Mouse (Mus musculus): Measurements from ENCODE around the gene 6030408B16Rik. TPM values are rescaled to one million over a fixed set of nuclear protein-coding genes. Genes with fewer than 3 reads are reported as not detected.

The 6030408B16Rik gene
- total RNA-seq, 2 experiments from 2014 or later = not detected

GRCm38 (mm10) chr15:101336474-101337174 is 43.6 kb downstream of the 6030408B16Rik start:
- no peak for ATAC-seq (replicated peaks; ENCODE audit: low FRiP score, poor library complexity, severe bottlenecking)

GRCm38 (mm10) chr15:101338359-101338758 is 45.3 kb downstream of the 6030408B16Rik start:
- no peak for ATAC-seq (replicated peaks; ENCODE audit: low FRiP score, poor library complexity, severe bottlenecking)

- ATAC-seq (replicated peaks; ENCODE audit: low FRiP score, poor library complexity, severe bottlenecking) = no peak; the same call in 1 of the 2 replicates
These were observed 46.5 kb downstream of the 6030408B16Rik start for GRCm38 (mm10) chr15:101339537-101339936.

- no peak for ATAC-seq (replicated peaks; ENCODE audit: low FRiP score, poor library complexity, severe bottlenecking)
These were observed 48.9 kb downstream of the 6030408B16Rik start for GRCm38 (mm10) chr15:101341797-101342515.

Other genes starting within 250 kb of the 6030408B16Rik start
- not detected in 2 replicates for gene Gm47841, start 245.8 kb upstream of the 6030408B16Rik start, total RNA-seq (2015; ENCODE audit: low replicate concordance)
- gene Gm47841, start 245.8 kb upstream of the 6030408B16Rik start, total RNA-seq (2017; ENCODE audit: low replicate concordance) = not detected in 2 replicates
- gene Fignl2, start 214.6 kb upstream of the 6030408B16Rik start, total RNA-seq (2015; ENCODE audit: low replicate concordance) = not detected in 2 replicates
- not detected in 2 replicates for gene Fignl2, start 214.6 kb upstream of the 6030408B16Rik start, total RNA-seq (2017; ENCODE audit: low replicate concordance)
- not detected in 2 replicates for gene Ankrd33, start 177.5 kb upstream of the 6030408B16Rik start, total RNA-seq (2015; ENCODE audit: low replicate concordance)
- gene Ankrd33, start 177.5 kb upstream of the 6030408B16Rik start, total RNA-seq (2017; ENCODE audit: low replicate concordance) = not detected in 2 replicates
- 2.3 and 9.4 TPM in 2 replicates for gene Acvrl1, start 164.7 kb upstream of the 6030408B16Rik start, total RNA-seq (2015; ENCODE audit: low replicate concordance)
- gene Acvrl1, start 164.7 kb upstream of the 6030408B16Rik start, total RNA-seq (2017; ENCODE audit: low replicate concordance) = 2.3 and 3.8 TPM in 2 replicates
- gene Acvr1b, start 119.1 kb upstream of the 6030408B16Rik start, total RNA-seq (2015; ENCODE audit: low replicate concordance) = 0.38 and 0.84 TPM in 2 replicates
- 2.6 and 2.9 TPM in 2 replicates for gene Acvr1b, start 119.1 kb upstream of the 6030408B16Rik start, total RNA-seq (2017; ENCODE audit: low replicate concordance)
- gene Grasp, start 69.0 kb upstream of the 6030408B16Rik start, total RNA-seq (2015; ENCODE audit: low replicate concordance) = not detected in 2 replicates
- 0.84 TPM in 1 of 2 replicates, not detected in the other for gene Grasp, start 69.0 kb upstream of the 6030408B16Rik start, total RNA-seq (2017; ENCODE audit: low replicate concordance)
- gene Nr4a1, start 38.9 kb upstream of the 6030408B16Rik start, total RNA-seq (2015; ENCODE audit: low replicate concordance) = 3.3 and 11.3 TPM in 2 replicates
- gene Nr4a1, start 38.9 kb upstream of the 6030408B16Rik start, total RNA-seq (2017; ENCODE audit: low replicate concordance) = 6.0 and 15.7 TPM in 2 replicates
- 7.9 and 14.2 TPM in 2 replicates for gene Atg101, start 8.9 kb upstream of the 6030408B16Rik start, total RNA-seq (2015; ENCODE audit: low replicate concordance)
- gene Atg101, start 8.9 kb upstream of the 6030408B16Rik start, total RNA-seq (2017; ENCODE audit: low replicate concordance) = 13.0 and 14.1 TPM in 2 replicates
- 9.4 and 9.6 TPM in 2 replicates for gene Krt80, start 77.0 kb downstream of the 6030408B16Rik start, total RNA-seq (2015; ENCODE audit: low replicate concordance)
- 2.4 TPM in 2 replicates for gene Krt80, start 77.0 kb downstream of the 6030408B16Rik start, total RNA-seq (2017; ENCODE audit: low replicate concordance)
- not detected in 2 replicates for gene Krt7, start 117.8 kb downstream of the 6030408B16Rik start, total RNA-seq (2015; ENCODE audit: low replicate concordance)
- 1.2 and 5.6 TPM in 2 replicates for gene Krt7, start 117.8 kb downstream of the 6030408B16Rik start, total RNA-seq (2017; ENCODE audit: low replicate concordance)
- gene Krt87, start 145.6 kb downstream of the 6030408B16Rik start, total RNA-seq (2015; ENCODE audit: low replicate concordance) = not detected in 2 replicates
- gene Krt87, start 145.6 kb downstream of the 6030408B16Rik start, total RNA-seq (2017; ENCODE audit: low replicate concordance) = not detected in 2 replicates
- gene Krt88, start 154.5 kb downstream of the 6030408B16Rik start, total RNA-seq (2015; ENCODE audit: low replicate concordance) = not detected in 2 replicates
- gene Krt88, start 154.5 kb downstream of the 6030408B16Rik start, total RNA-seq (2017; ENCODE audit: low replicate concordance) = not detected in 2 replicates
- not detected in 2 replicates for gene Krt81, start 170.5 kb downstream of the 6030408B16Rik start, total RNA-seq (2015; ENCODE audit: low replicate concordance)
- not detected in 2 replicates for gene Krt81, start 170.5 kb downstream of the 6030408B16Rik start, total RNA-seq (2017; ENCODE audit: low replicate concordance)
- not detected in 2 replicates for gene Krt86, start 180.3 kb downstream of the 6030408B16Rik start, total RNA-seq (2015; ENCODE audit: low replicate concordance)
- not detected in 2 replicates for gene Krt86, start 180.3 kb downstream of the 6030408B16Rik start, total RNA-seq (2017; ENCODE audit: low replicate concordance)
- not detected in 2 replicates for gene Krt83, start 198.3 kb downstream of the 6030408B16Rik start, total RNA-seq (2015; ENCODE audit: low replicate concordance)
- gene Krt83, start 198.3 kb downstream of the 6030408B16Rik start, total RNA-seq (2017; ENCODE audit: low replicate concordance) = 0.56 TPM in 1 of 2 replicates, not detected in the other
- not detected in 2 replicates for gene Gm49425, start 224.0 kb downstream of the 6030408B16Rik start, total RNA-seq (2015; ENCODE audit: low replicate concordance)
- not detected in 2 replicates for gene Gm49425, start 224.0 kb downstream of the 6030408B16Rik start, total RNA-seq (2017; ENCODE audit: low replicate concordance)
- gene Krt84, start 239.6 kb downstream of the 6030408B16Rik start, total RNA-seq (2015; ENCODE audit: low replicate concordance) = not detected in 2 replicates
- not detected in 2 replicates for gene Krt84, start 239.6 kb downstream of the 6030408B16Rik start, total RNA-seq (2017; ENCODE audit: low replicate concordance)

Data from erythroblast, adult 5-6 weeks (primary cell).